Mouse (Mus musculus) liver, adult 2 months (tissue): ENCODE measurements around the gene C1d. TPM values are rescaled to one million over a fixed set of nuclear protein-coding genes. Genes with fewer than 3 reads are reported as not detected.
"Not testable (repeated sequence)": the region's sequence is repeated elsewhere in the genome, so short reads cannot be mapped to it uniquely, and the experiment has no call there.

ENCODE experiments used
- DNase-seq: peaks from one replicate; pipeline ENCODE4 v3.0.0-alpha.2; 2011; ENCODE audit warnings: low read depth, low spot score; ENCODE audit errors: extremely low read depth
- H3K27ac ChIP-seq: fragments of 200-500 bp; replicated peaks from 2 replicates; pipeline ENCODE4 v1.5.1; 2012; ENCODE audit warnings: low read depth, mild to moderate bottlenecking, control low read depth, inconsistent platforms, low read length; ENCODE audit not compliant: insufficient read depth
- H3K27me3 ChIP-seq: fragments of 200-500 bp; 2 replicates; pipeline ENCODE4 v1.6.1; 2012; ENCODE audit warnings: mild to moderate bottlenecking, moderate library complexity, low read length, inconsistent platforms; ENCODE audit not compliant: control insufficient read depth, insufficient read depth
- H3K36me3 ChIP-seq: fragments of 200-500 bp; 2 replicates; pipeline ENCODE4 v1.6.1; 2012; ENCODE audit warnings: low read length, inconsistent platforms; ENCODE audit not compliant: control insufficient read depth, insufficient read depth
- H3K4me1 ChIP-seq: fragments of 200-500 bp; 2 replicates; pipeline ENCODE4 v1.6.1; 2011; ENCODE audit warnings: low read length; ENCODE audit not compliant: control insufficient read depth, insufficient read depth
- H3K4me3 ChIP-seq: fragments of 200-500 bp; 2 replicates; pipeline ENCODE4 v1.5.1; 2011; ENCODE audit warnings: low read depth, mild to moderate bottlenecking, control low read depth, low read length, moderate library complexity; ENCODE audit not compliant: insufficient read depth
- H3K79me2 ChIP-seq: fragments of 200-500 bp; 2 replicates; pipeline ENCODE4 v1.6.1; 2012; ENCODE audit warnings: inconsistent platforms, mild to moderate bottlenecking, low read length, moderate library complexity; ENCODE audit not compliant: control insufficient read depth, insufficient read depth
- H3K9ac ChIP-seq: fragments of 200-500 bp; 2 replicates; pipeline ENCODE4 v1.6.1; 2012; ENCODE audit warnings: low read depth, mild to moderate bottlenecking, control low read depth, inconsistent platforms, low read length
- CTCF ChIP-seq: fragments of 200-500 bp; IDR thresholded peaks from 2 replicates; pipeline ENCODE4 v1.5.1; 2011; ENCODE audit warnings: low read depth, low read length, control low read depth
- POLR2A ChIP-seq: fragments of 200-500 bp; IDR thresholded peaks from 2 replicates; pipeline ENCODE4 v1.6.1; 2011; ENCODE audit warnings: low read length, control low read depth; ENCODE audit not compliant: insufficient read depth; ENCODE audit errors: extremely low read depth
- whole genome bisulfite sequencing: fragments of 180-500 bp; shearing (Covaris S2); methylation state at CpG from one replicate; pipeline ENCODE4 v1.1.7; 2018; 5-methylcytosine and 5-hydroxymethylcytosine counted together
- polyA plus RNA-seq: library from polyadenylated mRNA; depleted of rRNA; stranded (reverse); fragments of >200 nt; gene quantifications from 2 replicates; pipeline ENCODE4 v1.2.3, GENCODE M21; 2012
- total RNA-seq: library from RNA; depleted of rRNA; stranded (reverse); fragments of >200 nt; gene quantifications from 2 replicates; pipeline ENCODE4 v1.2.3, GENCODE M21; 2014

Gene C1d
- total and polyA plus RNA-seq, 2 experiments, result 23.4 to 48.3 TPM

GRCm38 (mm10) chr11:17221126-17221525 is 36.3 kb upstream of the C1d start:
- no peak overlapping the region for H3K4me3 ChIP-seq
- H3K36me3 ChIP-seq, result peaks cover 20% of the 10 kb centered on the region
- WGBS, result 97% methylated on average over 8 of the region's 8 CpGs
- TF ChIP-seq CTCF (no peak), POLR2A (no peak)
- no peaks in the 10 kb centered on the region for H3K27me3 ChIP-seq
- DNase-seq, result no peak
- H3K27ac ChIP-seq, result no peak overlapping the region
- H3K79me2 ChIP-seq, result no peaks in the 10 kb centered on the region
- no peaks in the 10 kb centered on the region for H3K4me1 ChIP-seq
- H3K9ac ChIP-seq, result no peak overlapping the region

GRCm38 (mm10) chr11:17232792-17233191 is 24.6 kb upstream of the C1d start:
- Histone ChIP-seq H3K9ac (no peak overlapping the region), H3K36me3 (peaks cover 54% of the 10 kb centered on the region), H3K27me3 (no peaks in the 10 kb centered on the region), H3K4me1 (no peaks in the 10 kb centered on the region), H3K27ac (no peak overlapping the region), H3K79me2 (no peaks in the 10 kb centered on the region), H3K4me3 (no peak overlapping the region)
- no peak for TF ChIP-seq CTCF
- no peak for DNase-seq
- 84% methylated on average over 5 of the region's 5 CpGs for WGBS

- TF ChIP-seq CTCF (no peak), POLR2A (no peak)
- DNase-seq, result no peak
- Histone ChIP-seq H3K4me3 (no peak overlapping the region), H3K79me2 (no peaks in the 10 kb centered on the region), H3K27ac (no peak overlapping the region), H3K9ac (no peak overlapping the region), H3K27me3 (no peaks in the 10 kb centered on the region), H3K4me1 (no peaks in the 10 kb centered on the region), H3K36me3 (peaks cover 30% of the 10 kb centered on the region)
- WGBS, result 79% methylated on average over 5 of the region's 5 CpGs
These were observed 20.8 kb upstream of the C1d start for GRCm38 (mm10) chr11:17236449-17237037.

DNA sequence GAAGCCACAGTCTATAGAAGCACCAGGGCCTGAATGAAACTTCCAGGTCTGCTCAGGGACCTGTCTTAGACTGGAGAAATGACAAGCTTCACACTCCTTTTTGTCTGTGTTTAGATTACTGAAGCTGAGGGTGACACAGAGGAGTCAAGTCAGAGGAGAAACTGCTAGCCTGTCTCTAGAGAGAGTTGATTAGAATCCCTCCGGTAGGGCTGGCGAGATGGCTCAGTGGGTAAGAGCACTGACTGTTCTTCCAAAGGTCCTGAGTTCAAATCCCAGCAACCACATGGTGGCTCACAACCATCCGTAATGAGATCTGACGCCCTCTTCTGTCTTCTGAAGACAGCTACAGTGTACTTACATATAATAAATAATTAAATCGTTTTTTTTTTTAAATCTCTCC is 18.8 kb upstream of the C1d start:
- not testable (repeated sequence) for H3K27ac ChIP-seq, DNase-seq, H3K4me1 ChIP-seq, H3K4me3 ChIP-seq, H3K79me2 ChIP-seq, H3K27me3 ChIP-seq, H3K9ac ChIP-seq
- 88% methylated on average over 5 of the region's 5 CpGs for WGBS
- peaks cover 14% of the 10 kb centered on the region for H3K36me3 ChIP-seq

DNA sequence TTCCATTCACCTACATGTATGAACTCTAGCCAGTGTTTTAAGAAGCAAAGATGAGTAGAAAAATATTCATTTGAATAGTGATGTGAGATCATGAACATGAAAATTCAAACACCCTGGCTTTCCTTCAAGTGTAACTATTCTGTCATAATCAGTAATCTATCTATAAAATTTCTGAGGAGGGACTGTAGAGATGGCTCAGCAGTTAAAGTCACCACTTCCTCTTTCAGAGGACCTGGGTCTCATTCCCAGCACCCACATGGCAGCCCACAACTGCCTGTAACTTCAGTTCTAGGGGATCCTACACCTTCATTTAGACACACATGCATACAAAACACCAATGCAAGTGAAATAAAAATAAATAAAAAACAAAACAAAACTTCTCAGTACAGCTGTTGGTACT is 8.7 kb upstream of the C1d start:
- H3K4me1 ChIP-seq, result no peaks in the 10 kb centered on the region
- H3K27ac ChIP-seq, result no peak overlapping the region
- H3K9ac ChIP-seq, result no peak overlapping the region
- TF ChIP-seq POLR2A, result no peak
- no peak for TF ChIP-seq CTCF
- H3K79me2 ChIP-seq, result no peaks in the 10 kb centered on the region
- no peaks in the 10 kb centered on the region for H3K36me3 ChIP-seq
- no peaks in the 10 kb centered on the region for H3K27me3 ChIP-seq
- no peak overlapping the region for H3K4me3 ChIP-seq
- no peak for DNase-seq

DNA sequence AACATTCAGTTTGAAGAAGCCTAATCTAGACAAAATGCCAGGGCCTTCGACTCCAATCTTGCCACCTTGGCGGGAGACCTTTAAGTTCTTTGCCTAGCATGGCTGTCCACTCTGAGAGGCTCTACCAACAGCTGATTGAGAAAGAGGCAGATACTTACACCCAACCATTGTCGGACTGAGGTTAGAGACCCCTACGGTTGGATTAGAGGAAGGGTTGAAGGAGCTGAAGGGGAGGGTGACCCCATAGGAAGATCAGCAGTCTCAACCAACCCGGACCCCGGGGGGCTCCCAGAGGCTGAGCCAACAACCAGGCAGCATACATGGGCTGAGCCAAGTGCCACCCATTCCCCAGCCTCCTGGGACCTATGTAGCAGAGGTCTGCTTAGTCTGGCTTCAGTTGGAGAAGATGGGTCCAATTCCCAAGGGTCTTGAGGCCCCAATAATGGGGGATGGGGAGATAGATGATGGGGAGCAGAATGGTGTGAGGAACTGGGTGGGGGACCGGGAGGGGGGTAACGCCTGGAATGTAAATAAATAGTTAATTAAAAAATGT is 490 bp upstream of the C1d start:
- 54% methylated on average over 8 of the region's 8 CpGs for WGBS
- Histone ChIP-seq H3K9ac (peak overlapping the region; percentile 16; the same call in 1 of the 2 replicates), H3K36me3 (no peaks in the 10 kb centered on the region), H3K4me1 (peaks cover 6% of the 10 kb centered on the region; the same call in 1 of the 2 replicates), H3K27ac (no peak overlapping the region), H3K27me3 (no peaks in the 10 kb centered on the region), H3K4me3 (peak overlapping the region; percentile 70; the same call in 1 of the 2 replicates), H3K79me2 (peaks cover 13% of the 10 kb centered on the region; the same call in 1 of the 2 replicates)
- no peak for DNase-seq
- TF ChIP-seq POLR2A (no peak), CTCF (no peak)
